Mouse (Mus musculus) liver, adult 2 months (tissue): ENCODE measurements around the gene Tcl1b3.

ENCODE experiments used
- CTCF ChIP-seq: fragments of 200-500 bp; IDR thresholded peaks from 2 replicates; pipeline ENCODE4 v1.5.1; 2011; ENCODE audit warnings: low read depth, low read length, control low read depth
- POLR2A ChIP-seq: fragments of 200-500 bp; IDR thresholded peaks from 2 replicates; pipeline ENCODE4 v1.6.1; 2011; ENCODE audit warnings: low read length, control low read depth; ENCODE audit not compliant: insufficient read depth; ENCODE audit errors: extremely low read depth

DNA sequence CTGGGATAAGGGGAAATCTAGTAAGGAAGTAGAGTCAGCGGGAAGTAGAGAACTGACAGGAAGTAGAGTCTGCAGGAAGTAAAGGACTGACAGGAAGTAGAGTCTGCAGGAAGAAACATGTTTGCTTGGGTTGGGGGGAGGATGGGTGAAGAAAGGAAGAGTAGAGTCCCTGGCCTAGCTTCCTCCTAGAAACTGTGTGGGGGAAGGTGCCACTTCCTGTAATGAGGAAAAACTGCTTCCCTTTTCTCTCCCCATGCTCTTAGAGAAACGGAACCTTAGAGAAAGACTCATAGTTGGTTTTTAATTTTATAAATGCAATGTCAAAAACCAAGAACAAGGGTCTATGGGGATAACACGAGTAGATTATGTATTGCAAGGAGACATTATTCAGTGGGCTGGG lies 44.2 kb downstream of the Tcl1b3 start:
- TF ChIP-seq CTCF (no peak), POLR2A (no peak)
